Mouse (Mus musculus): ENCODE results near the gene Selenbp1. TPM values are rescaled to one million over a fixed set of nuclear protein-coding genes. Genes with fewer than 3 reads are reported as not detected.

Gene Selenbp1
- total and polyA plus RNA-seq, 3 experiments = 109 to 365 TPM; not detected in 1

GRCm38 (mm10) chr3:94960322-94960721, 27.5 kb downstream of the Selenbp1 start:
- H3K27me3 ChIP-seq (ENCODE audit: control insufficient read depth in 1 of 2, insufficient read depth in 2 of 2, low read length in 2 of 2) = no peaks in the 10 kb centered on the region
- H3K9me3 ChIP-seq (replicated peaks; ENCODE audit: insufficient read depth, low read length) = no peaks in the 10 kb centered on the region
- TF ChIP-seq USF2 (IDR thresholded peaks at IDR 0.05; ENCODE audit: borderline replicate concordance in 1 of 2, insufficient read depth in 1 of 2, low read depth in 1 of 2, low read length in 2 of 2) = 0 out of 4 replicates have a peak, but pooled peaks of 1 of the 2 experiments have one; percentile 12
- no peak for TF ChIP-seq ZC3H11A (IDR thresholded peaks at IDR 0.05; ENCODE audit: low read depth, low read length)
- TF ChIP-seq RCOR1 (IDR thresholded peaks at IDR 0.05; ENCODE audit: low read depth, low read length) = no peak
- no peak for TF ChIP-seq ETS1 (IDR thresholded peaks at IDR 0.05; ENCODE audit: low read depth, low read length)
- no peak for TF ChIP-seq CTCF (IDR thresholded peaks at IDR 0.05 in 2 of 3, conservative IDR thresholded peaks at IDR 0.05 in 1 of 3; ENCODE audit: control insufficient read depth in 1 of 3, insufficient read depth in 1 of 3, low read depth in 2 of 3, low read length in 3 of 3, poor library complexity in 1 of 3, severe bottlenecking in 1 of 3)
- TF ChIP-seq ELF1 (IDR thresholded peaks at IDR 0.05; ENCODE audit: low read depth, low read length) = no peak
- no peak overlapping the region for H3K27ac ChIP-seq (ENCODE audit: control insufficient read depth, low read depth, low read length)
- DNase-seq (ENCODE audit: low read depth, low spot score) = no peak
- no peaks in the 10 kb centered on the region for H3K79me2 ChIP-seq (ENCODE audit: control insufficient read depth, insufficient read depth, low read length, poor library complexity)
- H3K36me3 ChIP-seq (ENCODE audit: control insufficient read depth in 1 of 2, insufficient read depth in 2 of 2, low read length in 2 of 2) = peaks cover 0 to 5% of the 10 kb centered on the region in 2 experiments; a peak in 2 of 4 replicates
- H3K4me1 ChIP-seq (ENCODE audit: control insufficient read depth in 1 of 2, insufficient read depth in 2 of 2, low read length in 2 of 2) = peaks cover 0 to under 1% of the 10 kb centered on the region in 2 experiments; a peak in 1 of 4 replicates
- no peak overlapping the region for H3K9ac ChIP-seq (ENCODE audit: control insufficient read depth, low read depth, low read length, poor library complexity, severe bottlenecking)
- H3K4me3 ChIP-seq (ENCODE audit: control insufficient read depth in 1 of 2, insufficient read depth in 1 of 2, low read depth in 2 of 2, low read length in 2 of 2) = no peak overlapping the region

- no peak overlapping the region for H3K4me3 ChIP-seq (ENCODE audit: control insufficient read depth in 1 of 2, insufficient read depth in 1 of 2, low read depth in 2 of 2, low read length in 2 of 2)
- no peaks in the 10 kb centered on the region for H3K27me3 ChIP-seq (ENCODE audit: control insufficient read depth in 1 of 2, insufficient read depth in 2 of 2, low read length in 2 of 2)
- H3K36me3 ChIP-seq (ENCODE audit: control insufficient read depth in 1 of 2, insufficient read depth in 2 of 2, low read length in 2 of 2) = no peaks in the 10 kb centered on the region; a peak in 1 of 4 replicates
- no peak overlapping the region for H3K9ac ChIP-seq (ENCODE audit: control insufficient read depth, low read depth, low read length, poor library complexity, severe bottlenecking)
- H3K27ac ChIP-seq (ENCODE audit: control insufficient read depth, low read depth, low read length) = no peak overlapping the region
- TF ChIP-seq JUND (IDR thresholded peaks at IDR 0.05; ENCODE audit: low read depth, low read length) (no peak), POLR2AphosphoS2 (IDR thresholded peaks at IDR 0.05; ENCODE audit: low read length) (no peak), MAX (IDR thresholded peaks at IDR 0.05; ENCODE audit: low read length) (no peak), RAD21 (IDR thresholded peaks at IDR 0.05; ENCODE audit: low read depth, low read length) (no peak), TAL1 (IDR thresholded peaks at IDR 0.05; ENCODE audit: low read length) (no peak), TCF12 (IDR thresholded peaks at IDR 0.05; ENCODE audit: low read depth, low read length) (no peak), RCOR1 (IDR thresholded peaks at IDR 0.05; ENCODE audit: low read depth, low read length) (no peak), NRF1 (IDR thresholded peaks at IDR 0.05; ENCODE audit: insufficient read depth, low read depth, low read length, poor library complexity, severe bottlenecking) (no peak), USF2 (IDR thresholded peaks at IDR 0.05; ENCODE audit: borderline replicate concordance in 1 of 2, insufficient read depth in 1 of 2, low read depth in 1 of 2, low read length in 2 of 2) (no peak), ZC3H11A (IDR thresholded peaks at IDR 0.05; ENCODE audit: low read depth, low read length) (no peak)
- no peaks in the 10 kb centered on the region for H3K79me2 ChIP-seq (ENCODE audit: control insufficient read depth, insufficient read depth, low read length, poor library complexity)
- DNase-seq (ENCODE audit: low read depth, low spot score) = no peak
- H3K4me1 ChIP-seq (ENCODE audit: control insufficient read depth in 1 of 2, insufficient read depth in 2 of 2, low read length in 2 of 2) = no peaks in the 10 kb centered on the region
- no peaks in the 10 kb centered on the region for H3K9me3 ChIP-seq (replicated peaks; ENCODE audit: insufficient read depth, low read length)
Observed at GRCm38 (mm10) chr3:94964989-94965388, 32.1 kb downstream of the Selenbp1 start.

- no peaks in the 10 kb centered on the region for H3K27me3 ChIP-seq (ENCODE audit: control insufficient read depth in 1 of 2, insufficient read depth in 2 of 2, low read length in 2 of 2)
- H3K4me3 ChIP-seq (ENCODE audit: control insufficient read depth in 1 of 2, insufficient read depth in 1 of 2, low read depth in 2 of 2, low read length in 2 of 2) = no peak overlapping the region
- no peak overlapping the region for H3K27ac ChIP-seq (ENCODE audit: control insufficient read depth, low read depth, low read length)
- no peaks in the 10 kb centered on the region for H3K4me1 ChIP-seq (ENCODE audit: control insufficient read depth in 1 of 2, insufficient read depth in 2 of 2, low read length in 2 of 2)
- no peaks in the 10 kb centered on the region; a peak in 1 of 4 replicates for H3K36me3 ChIP-seq (ENCODE audit: control insufficient read depth in 1 of 2, insufficient read depth in 2 of 2, low read length in 2 of 2)
- H3K9me3 ChIP-seq (replicated peaks; ENCODE audit: insufficient read depth, low read length) = no peaks in the 10 kb centered on the region
- TF ChIP-seq ZKSCAN1 (IDR thresholded peaks at IDR 0.05; ENCODE audit: low read depth, low read length) (no peak), CHD2 (IDR thresholded peaks at IDR 0.05; ENCODE audit: low read length) (no peak), SIN3A (IDR thresholded peaks at IDR 0.05; ENCODE audit: low read length) (no peak), ZMIZ1 (IDR thresholded peaks at IDR 0.05; ENCODE audit: low read depth, low read length) (no peak), RCOR1 (IDR thresholded peaks at IDR 0.05; ENCODE audit: low read depth, low read length) (no peak), CHD1 (IDR thresholded peaks at IDR 0.05; ENCODE audit: low read depth, low read length) (no peak), TCF12 (IDR thresholded peaks at IDR 0.05; ENCODE audit: low read depth, low read length) (no peak), ZC3H11A (IDR thresholded peaks at IDR 0.05; ENCODE audit: low read depth, low read length) (no peak), HCFC1 (IDR thresholded peaks at IDR 0.05; ENCODE audit: low read depth, low read length) (no peak), NRF1 (IDR thresholded peaks at IDR 0.05; ENCODE audit: insufficient read depth, low read depth, low read length, poor library complexity, severe bottlenecking) (no peak), POLR2AphosphoS5 (IDR thresholded peaks at IDR 0.05; ENCODE audit: borderline replicate concordance, low read depth, low read length) (no peak), USF1 (IDR thresholded peaks at IDR 0.05; ENCODE audit: low read depth, low read length) (no peak), TAL1 (IDR thresholded peaks at IDR 0.05; ENCODE audit: low read length) (no peak), SMC3 (IDR thresholded peaks at IDR 0.05; ENCODE audit: low read depth, low read length) (no peak), MAX (IDR thresholded peaks at IDR 0.05; ENCODE audit: low read length) (no peak)
- H3K79me2 ChIP-seq (ENCODE audit: control insufficient read depth, insufficient read depth, low read length, poor library complexity) = no peaks in the 10 kb centered on the region
- H3K9ac ChIP-seq (ENCODE audit: control insufficient read depth, low read depth, low read length, poor library complexity, severe bottlenecking) = no peak overlapping the region
- no peak for DNase-seq (ENCODE audit: low read depth, low spot score)
Observed at GRCm38 (mm10) chr3:94965878-94966277, 33.0 kb downstream of the Selenbp1 start.

Data from MEL (cell line).